In genomic region chr5:3420832-3421228, GRCm38 (mm10) we compare ENCODE assay signal across 15 mouse cellular contexts.
DNase-seq lines count a peak whose midpoint lies in the region; ATAC-seq lines count a peak whose summit lies in the region.
"Had no signal": no experiment of that assay in that cellular context is flagged by ENCODE, and none has a peak within 500 bp of the region (broad histone marks: within the 10 kb centered on the region; RNA-seq: fewer than 3 reads in every experiment).

No protein-coding gene starts in this region.

- no peak for ATAC-seq in liver, embryonic 15.5 days (ENCODE audit: insufficient read depth)
- ATAC-seq in liver, embryonic 12.5 days, result no peak
- ATAC-seq in megakaryocyte progenitor cell, adult 5-6 weeks (replicated peaks; ENCODE audit: poor library complexity), result peak; percentile 40
- ATAC-seq in frontal cortex, adult (ENCODE audit: low TSS enrichment), result no peak
- ATAC-seq: intestine, embryonic 16.5 days had no signal

- H3K4me2 ChIP-seq in liver, embryonic 15.5 days, result no peak overlapping the region
- H3K4me2 ChIP-seq in liver, embryonic 12.5 days, result no peak overlapping the region
- H3K4me2 ChIP-seq: lung, embryonic 15.5 days; stomach, embryonic 15.5 days had no signal

- no peak overlapping the region for H3K4me3 ChIP-seq in liver, embryonic 15.5 days (replicated peaks)
- no peak overlapping the region for H3K4me3 ChIP-seq in liver, embryonic 12.5 days
- H3K4me3 ChIP-seq: erythroblast, embryonic 14.5 days; lung, embryonic 15.5 days; stomach, embryonic 15.5 days had no signal

- WGBS in liver, embryonic 15.5 days (ENCODE audit: insufficient replicate concordance), result 62% methylated on average over 3 of the region's 3 CpGs
- 67% methylated on average over 3 of the region's 3 CpGs for WGBS in liver, embryonic 12.5 days (ENCODE audit: insufficient replicate concordance)

- no peaks in the 10 kb centered on the region for H3K27me3 ChIP-seq in liver, embryonic 15.5 days
- H3K27me3 ChIP-seq in liver, embryonic 12.5 days (replicated peaks), result no peaks in the 10 kb centered on the region
- H3K27me3 ChIP-seq: lung, embryonic 15.5 days; stomach, embryonic 15.5 days had no signal

- no peak overlapping the region for H3K9ac ChIP-seq in liver, embryonic 15.5 days
- H3K9ac ChIP-seq in liver, embryonic 12.5 days, result no peak overlapping the region
- H3K9ac ChIP-seq: lung, embryonic 15.5 days; stomach, embryonic 15.5 days had no signal

- no peaks in the 10 kb centered on the region; the same call in 1 of the 2 replicates for H3K4me1 ChIP-seq in liver, embryonic 15.5 days (replicated peaks)
- H3K4me1 ChIP-seq in liver, embryonic 12.5 days, result no peaks in the 10 kb centered on the region
- H3K4me1 ChIP-seq: stomach, embryonic 15.5 days had no signal

- H3K27ac ChIP-seq in liver, embryonic 15.5 days (replicated peaks), result 0 out of 2 replicates have a peak overlapping the region, but pooled peaks have one; percentile 6
- H3K27ac ChIP-seq in liver, embryonic 12.5 days, result no peak overlapping the region
- H3K27ac ChIP-seq: lung, embryonic 15.5 days; stomach, embryonic 15.5 days had no signal

- no peaks in the 10 kb centered on the region for H3K9me3 ChIP-seq in liver, embryonic 15.5 days (replicated peaks)
- H3K9me3 ChIP-seq in liver, embryonic 12.5 days (replicated peaks), result no peaks in the 10 kb centered on the region
- H3K9me3 ChIP-seq: lung, embryonic 15.5 days; stomach, embryonic 15.5 days had no signal

- no peaks in the 10 kb centered on the region for H3K36me3 ChIP-seq in liver, embryonic 15.5 days (replicated peaks)
- no peaks in the 10 kb centered on the region for H3K36me3 ChIP-seq in liver, embryonic 12.5 days
- H3K36me3 ChIP-seq: lung, embryonic 15.5 days; stomach, embryonic 15.5 days had no signal

- DNase-seq in CD4-positive, CD25-positive, alpha-beta regulatory T cell, adult 2 months (ENCODE audit: low read depth, low spot score), result peak; percentile 22
- peak; percentile 62 for DNase-seq in adipocyte (ENCODE audit: low spot score)
- no peak for DNase-seq in gastrocnemius, postnatal 4 days (ENCODE audit: low spot score in 2 of 2)
- DNase-seq: adrenal gland, postnatal 25 days; cerebellum, adult 2 months; kidney, postnatal 25 days; layer of hippocampus, postnatal 36 days had no signal

Comparison
In these comparisons a context has a peak if more than half of its experiments do, and no peak if none do; other contexts are left out.
1. DNase-seq: peak in CD4-positive, CD25-positive, alpha-beta regulatory T cell, adult 2 months (single experiment) and adipocyte (single experiment); none in gastrocnemius, postnatal 4 days (0 of 2).